Mouse (Mus musculus) midbrain, embryonic 16.5 days (tissue): ENCODE data around the gene Muc2. TPM values are rescaled to one million over a fixed set of nuclear protein-coding genes. Genes with fewer than 3 reads are reported as not detected.

Experiments
- ATAC-seq: fragments of 200-750 bp; cut with Nextera tagmentation; 2 replicates; pipeline ENCODE4 v1.8.0; 2017; ENCODE audit warnings: moderate TSS enrichment
- H3K27ac ChIP-seq: fragments of 300-500 bp; sonication (generic); 2 replicates; pipeline ENCODE4 v1.5.1; 2014; ENCODE audit warnings: mild to moderate bottlenecking, low read length, mixed read lengths
- H3K27me3 ChIP-seq: fragments of 300-500 bp; sonication (generic); 2 replicates; pipeline ENCODE4 v1.6.1; 2014; ENCODE audit warnings: low read depth, low read length, mixed read lengths; ENCODE audit not compliant: control insufficient read depth, insufficient read depth
- H3K36me3 ChIP-seq: fragments of 300-500 bp; sonication (generic); 2 replicates; pipeline ENCODE4 v1.6.1; 2014; ENCODE audit warnings: mild to moderate bottlenecking, low read length, moderate library complexity, mixed read lengths; ENCODE audit not compliant: control insufficient read depth, insufficient read depth
- H3K4me1 ChIP-seq: fragments of 300-500 bp; sonication (generic); 2 replicates; pipeline ENCODE4 v1.6.1; 2014; ENCODE audit warnings: mild to moderate bottlenecking, low read length, mixed read lengths; ENCODE audit not compliant: control insufficient read depth, insufficient read depth
- H3K4me2 ChIP-seq: fragments of 300-500 bp; sonication (generic); 2 replicates; pipeline ENCODE4 v1.6.1; 2014; ENCODE audit warnings: mild to moderate bottlenecking, low read length, mixed read lengths
- H3K4me3 ChIP-seq: fragments of 300-500 bp; sonication (generic); 2 replicates; pipeline ENCODE4 v1.5.1; 2014; ENCODE audit warnings: low read depth, mild to moderate bottlenecking, low read length, moderate library complexity, mixed read lengths
- H3K9ac ChIP-seq: fragments of 300-500 bp; sonication (generic); 2 replicates; pipeline ENCODE4 v1.6.1; 2014; ENCODE audit warnings: low read depth, low read length, mixed read lengths
- H3K9me3 ChIP-seq: fragments of 300-500 bp; sonication (generic); replicated peaks from 2 replicates; pipeline ENCODE4 v1.6.1; 2014; ENCODE audit warnings: mild to moderate bottlenecking, low read length, mixed read lengths; ENCODE audit not compliant: control insufficient read depth, poor library complexity, severe bottlenecking
- WGBS: fragments of 180-500 bp; shearing (Covaris S2); extraction: QIAGEN DNeasy Blood & Tissue Kit; methylation state at CpG from one replicate; pipeline ENCODE4 v1.1.7; 2014; 5-methylcytosine and 5-hydroxymethylcytosine counted together
- polyA plus RNA-seq: library from polyadenylated mRNA; unstranded; fragments of >200 nt; fragmentation: Nextera tagmentation; extraction: Ambion mirVana; gene quantifications from 2 replicates; pipeline ENCODE4 v1.2.1, GENCODE M21; 2015

Muc2 gene
- polyA plus RNA-seq = 0.16 and 0.67 TPM in 2 replicates

DNA sequence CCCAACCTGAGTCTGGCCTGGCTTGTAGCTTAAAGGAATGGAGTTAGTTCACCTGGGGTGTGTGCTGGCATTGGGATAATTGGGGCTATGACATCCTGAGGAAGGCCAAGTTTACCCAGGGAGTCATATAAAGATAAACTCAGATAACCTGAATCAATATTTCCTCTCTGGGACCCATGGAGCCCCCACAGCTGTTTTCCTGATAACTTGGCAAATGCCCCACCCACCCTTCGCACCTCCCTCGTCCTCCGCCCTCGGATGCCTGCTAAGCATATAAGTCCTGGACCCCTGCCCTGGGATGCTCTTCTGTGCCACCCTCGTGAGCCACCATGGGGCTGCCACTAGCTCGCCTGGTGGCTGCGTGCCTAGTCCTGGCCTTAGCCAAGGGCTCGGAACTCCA lies at the start of gene Muc2:
Gene Muc2 (plus strand): TSS at position 301 of the 400 bp plus-strand sequence.
- no peak within 1 kb of the TSS for H3K4me3 ChIP-seq
- no peak within 1 kb of the TSS for H3K27ac ChIP-seq
- H3K4me2 ChIP-seq = no peak within 1 kb of the TSS
- 94% methylated on average over 8 of the region's 8 CpGs for WGBS
- no peaks in the 10 kb centered on the region for H3K27me3 ChIP-seq
- no peaks in the 10 kb centered on the region for H3K4me1 ChIP-seq
- no peak for ATAC-seq
- H3K36me3 ChIP-seq = no peaks in the 10 kb centered on the region
- no peaks in the 10 kb centered on the region for H3K9me3 ChIP-seq
- no peak within 1 kb of the TSS for H3K9ac ChIP-seq

DNA sequence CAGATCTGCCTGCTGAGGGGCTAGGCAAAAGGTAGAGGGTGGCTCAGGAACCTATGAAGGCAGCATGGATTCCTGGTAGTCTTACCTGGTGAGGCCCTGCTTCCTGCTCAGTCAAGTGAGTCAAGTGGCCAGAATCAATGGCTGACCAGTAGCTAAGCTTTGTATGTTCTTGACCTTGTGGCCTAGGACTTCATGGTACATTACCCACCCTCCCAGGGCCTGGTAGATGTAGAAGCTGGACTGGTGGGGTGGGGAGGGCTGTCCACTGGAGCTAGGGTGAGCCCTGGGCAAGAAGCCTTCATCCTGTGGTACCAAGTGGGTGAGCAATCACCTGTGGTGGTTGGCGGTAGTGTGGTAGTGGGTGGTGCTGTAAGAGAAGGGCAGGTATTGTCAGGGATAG lies 47.8 kb upstream of the Muc2 start:
- Histone ChIP-seq H3K9me3 (no peaks in the 10 kb centered on the region), H3K27me3 (no peaks in the 10 kb centered on the region), H3K27ac (no peak overlapping the region), H3K4me3 (no peak overlapping the region), H3K36me3 (no peaks in the 10 kb centered on the region), H3K9ac (no peak overlapping the region), H3K4me2 (no peak overlapping the region), H3K4me1 (no peaks in the 10 kb centered on the region)
- ATAC-seq = no peak
- 93% methylated on average over 1 of the region's 1 CpGs for WGBS

DNA sequence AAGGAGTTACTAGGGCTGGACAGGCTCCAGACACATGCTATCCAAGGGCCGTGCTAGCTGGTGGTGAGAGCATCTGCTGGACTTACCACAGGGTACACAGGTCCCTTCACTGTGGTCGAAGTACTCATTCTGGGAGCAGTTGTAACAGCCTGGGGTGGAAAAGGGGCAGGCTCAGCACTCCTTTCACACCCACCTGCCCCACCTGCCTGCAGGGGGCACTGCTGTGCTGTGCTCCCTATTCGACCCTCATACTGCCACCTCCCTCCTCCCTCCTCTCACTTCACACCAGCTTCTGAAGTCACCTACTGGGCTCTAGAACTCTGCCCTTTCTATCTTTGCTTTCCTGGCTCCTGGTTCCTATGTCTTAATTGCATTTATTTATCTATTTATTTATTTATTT lies 47.0 kb upstream of the Muc2 start:
- no peak overlapping the region for H3K4me3 ChIP-seq
- no peaks in the 10 kb centered on the region for H3K27me3 ChIP-seq
- ATAC-seq = no peak
- H3K4me1 ChIP-seq = no peaks in the 10 kb centered on the region
- H3K36me3 ChIP-seq = no peaks in the 10 kb centered on the region
- no peak overlapping the region for H3K9ac ChIP-seq
- 53% methylated on average over 3 of the region's 3 CpGs for WGBS
- H3K9me3 ChIP-seq = no peaks in the 10 kb centered on the region
- H3K4me2 ChIP-seq = no peak overlapping the region
- H3K27ac ChIP-seq = no peak overlapping the region

DNA sequence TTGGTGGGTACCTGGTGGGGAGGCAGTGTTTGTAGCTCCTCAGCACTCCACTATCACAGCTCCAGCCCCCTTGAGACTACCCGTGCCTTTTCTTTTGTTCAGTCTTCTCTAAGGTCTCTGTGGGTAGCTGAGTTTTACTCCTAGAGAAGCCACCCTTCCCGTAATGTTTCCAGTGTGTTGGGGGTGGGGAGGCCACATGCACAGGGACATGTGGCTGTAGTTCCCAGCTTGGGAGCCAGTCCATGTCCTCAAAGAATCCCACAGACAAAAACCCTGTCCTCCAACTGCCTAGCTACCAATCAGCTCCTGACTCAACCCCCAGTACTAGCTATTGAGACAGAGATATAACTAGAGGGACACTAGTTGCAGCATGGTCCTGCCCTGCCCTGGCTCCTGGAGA lies 43.1 kb upstream of the Muc2 start:
- no peaks in the 10 kb centered on the region for H3K36me3 ChIP-seq
- H3K27me3 ChIP-seq = no peaks in the 10 kb centered on the region
- no peak for ATAC-seq
- no peaks in the 10 kb centered on the region for H3K4me1 ChIP-seq
- no peak overlapping the region for H3K9ac ChIP-seq
- no peak overlapping the region for H3K27ac ChIP-seq
- no peak overlapping the region for H3K4me3 ChIP-seq
- 69% methylated on average over 2 of the region's 2 CpGs for WGBS
- no peaks in the 10 kb centered on the region for H3K9me3 ChIP-seq
- H3K4me2 ChIP-seq = no peak overlapping the region

DNA sequence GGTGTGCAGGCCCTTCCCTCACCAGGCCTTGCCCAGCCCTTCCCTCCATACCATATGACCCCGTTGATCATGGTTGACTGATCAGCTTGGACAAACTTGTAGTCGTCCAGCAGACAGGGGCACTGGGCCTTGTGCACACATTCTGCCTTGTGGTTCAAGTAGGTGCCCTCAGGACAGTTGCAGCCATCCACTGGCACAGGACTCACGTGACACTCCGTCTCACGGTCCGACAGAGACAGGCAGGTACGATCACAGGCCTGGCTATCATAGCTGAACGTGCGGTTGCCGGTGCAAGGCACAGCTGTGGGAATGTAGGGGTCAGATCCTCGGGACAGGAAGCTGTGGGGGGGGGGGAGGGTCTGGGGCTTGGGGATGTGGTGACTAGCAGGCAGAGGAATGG lies 42.3 kb upstream of the Muc2 start:
- no peak overlapping the region for H3K27ac ChIP-seq
- WGBS = 80% methylated on average over 11 of the region's 11 CpGs
- ATAC-seq = no peak

DNA sequence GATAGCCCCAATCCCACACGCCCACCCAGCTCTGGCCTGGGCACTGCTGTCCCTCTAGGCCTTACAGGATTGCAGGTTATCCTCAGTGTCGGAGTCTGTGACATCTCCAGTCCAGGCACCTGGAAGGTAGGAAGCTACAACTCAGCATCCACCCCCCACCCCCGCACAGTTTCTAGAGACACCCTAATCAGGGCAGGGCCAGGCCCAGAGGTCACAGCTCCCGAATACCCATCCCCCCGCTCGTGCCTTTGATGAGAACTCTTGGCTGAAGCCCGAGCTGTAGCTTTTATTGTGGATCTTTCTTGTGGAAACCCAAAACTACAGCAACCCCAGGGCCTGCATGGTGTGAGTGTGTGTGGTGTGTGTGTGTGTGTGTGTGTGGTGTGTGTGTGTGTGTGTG lies 37.9 kb upstream of the Muc2 start:
- no peaks in the 10 kb centered on the region for H3K9me3 ChIP-seq
- WGBS = 47% methylated on average over 7 of the region's 7 CpGs
- no peak overlapping the region for H3K4me2 ChIP-seq
- H3K27me3 ChIP-seq = no peaks in the 10 kb centered on the region
- no peak overlapping the region for H3K9ac ChIP-seq
- no peaks in the 10 kb centered on the region for H3K4me1 ChIP-seq
- no peak for ATAC-seq
- H3K4me3 ChIP-seq = no peak overlapping the region
- no peak overlapping the region for H3K27ac ChIP-seq
- H3K36me3 ChIP-seq = no peaks in the 10 kb centered on the region

More for the DNA sequence above, 42.3 kb upstream of the Muc2 start:
- H3K27me3 ChIP-seq = no peaks in the 10 kb centered on the region
- no peak overlapping the region for H3K9ac ChIP-seq
- H3K4me1 ChIP-seq = no peaks in the 10 kb centered on the region
- no peak overlapping the region for H3K4me2 ChIP-seq
- no peak overlapping the region for H3K4me3 ChIP-seq
- H3K9me3 ChIP-seq = no peaks in the 10 kb centered on the region
- H3K36me3 ChIP-seq = no peaks in the 10 kb centered on the region

DNA sequence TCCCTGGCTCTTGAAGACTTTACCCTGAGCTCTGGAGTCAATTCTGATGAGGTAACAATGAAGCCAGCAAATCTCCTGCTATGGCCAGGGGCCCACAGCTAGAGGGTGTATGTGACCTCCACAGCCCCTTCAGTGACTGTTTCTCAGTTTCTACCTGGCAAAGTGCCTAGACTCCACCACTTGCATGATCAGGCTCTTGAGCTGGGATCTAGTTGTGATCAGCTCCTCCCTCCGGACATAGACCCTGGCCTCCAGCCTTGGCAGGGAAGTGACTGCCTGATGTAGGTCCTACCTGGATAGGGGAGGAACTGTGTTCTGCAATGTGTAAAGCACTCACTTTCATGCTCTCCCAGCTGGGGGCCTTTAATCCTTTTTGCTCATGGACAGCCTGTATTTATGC lies 29.8 kb upstream of the Muc2 start:
- 86% methylated on average over 1 of the region's 1 CpGs for WGBS
- ATAC-seq = no peak
- Histone ChIP-seq H3K9ac (no peak overlapping the region), H3K9me3 (no peaks in the 10 kb centered on the region), H3K27me3 (no peaks in the 10 kb centered on the region), H3K4me1 (no peaks in the 10 kb centered on the region), H3K36me3 (no peaks in the 10 kb centered on the region), H3K4me3 (no peak overlapping the region), H3K4me2 (no peak overlapping the region), H3K27ac (no peak overlapping the region)

DNA sequence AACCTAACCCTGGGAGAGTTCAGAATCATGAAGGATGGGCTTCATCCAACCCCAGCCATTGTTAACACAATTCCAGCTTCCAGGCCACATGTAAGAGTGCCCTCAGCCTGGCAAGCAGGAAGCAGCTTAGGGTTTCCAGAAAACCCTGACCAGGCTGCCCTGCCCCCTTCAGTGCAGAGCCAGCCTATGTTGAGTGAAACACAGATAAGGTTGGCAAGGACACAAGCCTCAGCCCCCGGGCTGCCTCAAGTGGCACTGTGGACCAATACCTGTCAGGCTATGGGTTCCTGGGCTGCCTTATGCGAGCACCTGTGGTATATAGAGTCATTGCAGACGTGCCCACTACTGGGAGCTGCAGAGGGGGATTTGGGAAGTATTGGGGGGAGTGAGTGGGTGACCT lies 28.7 kb upstream of the Muc2 start:
- WGBS = 81% methylated on average over 3 of the region's 3 CpGs
- Histone ChIP-seq H3K36me3 (no peaks in the 10 kb centered on the region), H3K9me3 (no peaks in the 10 kb centered on the region), H3K9ac (no peak overlapping the region), H3K27ac (no peak overlapping the region), H3K4me2 (no peak overlapping the region), H3K27me3 (no peaks in the 10 kb centered on the region), H3K4me1 (no peaks in the 10 kb centered on the region), H3K4me3 (no peak overlapping the region)
- no peak for ATAC-seq

DNA sequence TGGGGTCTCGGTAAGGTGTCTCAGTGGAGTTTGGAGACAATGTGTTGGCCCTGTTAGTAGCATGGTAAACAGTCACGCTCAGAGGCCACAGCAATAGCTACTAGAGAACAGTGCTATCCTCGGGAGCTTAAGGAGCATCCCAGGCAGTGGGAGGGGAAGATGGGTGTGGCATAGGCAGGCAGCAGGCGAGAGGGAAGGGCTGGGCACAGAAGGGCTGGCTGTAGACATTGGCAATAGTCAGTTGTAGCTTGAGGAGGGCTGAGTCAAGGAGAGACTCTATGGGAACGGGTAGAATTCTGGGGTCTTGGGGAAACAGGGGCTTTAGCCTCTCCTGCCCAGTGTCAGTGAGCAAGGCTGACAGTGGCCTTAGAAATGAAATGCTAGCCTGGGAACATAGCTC lies 27.9 kb upstream of the Muc2 start:
- no peak for ATAC-seq
- no peaks in the 10 kb centered on the region for H3K4me1 ChIP-seq
- H3K4me2 ChIP-seq = no peak overlapping the region

DNA sequence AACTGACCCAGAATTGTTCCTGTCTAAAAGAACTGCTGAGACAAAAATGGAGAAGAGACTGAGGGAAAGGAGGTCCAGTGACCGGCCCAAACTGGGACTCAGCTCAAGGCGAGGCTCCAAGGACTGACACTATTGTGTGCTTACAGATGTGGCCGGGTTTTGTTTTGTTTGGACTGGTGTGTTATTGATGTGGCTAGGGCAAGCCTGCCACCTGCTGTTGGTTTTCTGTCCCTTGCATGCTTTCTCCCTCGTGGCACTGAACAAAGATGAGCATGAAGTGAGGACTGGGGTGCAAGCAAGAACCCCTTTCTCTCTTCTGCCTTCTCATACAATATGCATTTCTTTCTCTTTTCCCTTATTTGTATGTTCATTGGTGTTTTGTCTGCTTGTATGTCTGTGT lies 23.9 kb upstream of the Muc2 start:
- H3K27me3 ChIP-seq = no peaks in the 10 kb centered on the region
- no peak overlapping the region for H3K4me3 ChIP-seq
- H3K27ac ChIP-seq = no peak overlapping the region
- 16% methylated on average over 4 of the region's 4 CpGs for WGBS
- no peaks in the 10 kb centered on the region for H3K9me3 ChIP-seq
- no peaks in the 10 kb centered on the region for H3K4me1 ChIP-seq
- H3K36me3 ChIP-seq = no peaks in the 10 kb centered on the region
- no peak overlapping the region for H3K4me2 ChIP-seq
- ATAC-seq = no peak
- no peak overlapping the region for H3K9ac ChIP-seq

More for the DNA sequence above, 27.9 kb upstream of the Muc2 start:
- H3K9ac ChIP-seq = no peak overlapping the region
- WGBS = 61% methylated on average over 5 of the region's 5 CpGs
- H3K27me3 ChIP-seq = no peaks in the 10 kb centered on the region
- no peak overlapping the region for H3K4me3 ChIP-seq
- no peak overlapping the region for H3K27ac ChIP-seq
- no peaks in the 10 kb centered on the region for H3K9me3 ChIP-seq
- H3K36me3 ChIP-seq = no peaks in the 10 kb centered on the region
